Mouse (Mus musculus) hindbrain, embryonic 15.5 days (tissue): Measurements from ENCODE around the gene Ccdc43. TPM values are rescaled to one million over a fixed set of nuclear protein-coding genes. Genes with fewer than 3 reads are reported as not detected.
A peak's percentile ranks its signal among the peaks of the same experiment; 100 is the strongest.

ENCODE experiments used
- ATAC-seq: fragments of 200-750 bp; cut with Nextera tagmentation; 2 replicates; pipeline ENCODE4 v1.8.0; 2017; ENCODE audit warnings: low read depth, moderate number of reproducible peaks, moderate TSS enrichment; ENCODE audit not compliant: low FRiP score
- H3K27ac ChIP-seq: fragments of 300-500 bp; sonication (generic); replicated peaks from 2 replicates; pipeline ENCODE4 v1.5.1; 2015; ENCODE audit warnings: mild to moderate bottlenecking, inconsistent platforms
- H3K27me3 ChIP-seq: fragments of 300-500 bp; sonication (generic); 2 replicates; pipeline ENCODE4 v1.6.1; 2015; ENCODE audit warnings: control low read depth, inconsistent platforms
- H3K36me3 ChIP-seq: fragments of 300-500 bp; sonication (generic); 2 replicates; pipeline ENCODE4 v1.6.1; 2015; ENCODE audit warnings: control low read depth, inconsistent platforms
- H3K4me1 ChIP-seq: fragments of 300-500 bp; sonication (generic); replicated peaks from 2 replicates; pipeline ENCODE4 v1.6.1; 2015; ENCODE audit warnings: control low read depth, inconsistent platforms
- H3K4me2 ChIP-seq: fragments of 300-500 bp; sonication (generic); 2 replicates; pipeline ENCODE4 v1.6.1; 2015; ENCODE audit warnings: moderate library complexity, mild to moderate bottlenecking, inconsistent platforms
- H3K4me3 ChIP-seq: fragments of 300-500 bp; sonication (generic); 2 replicates; pipeline ENCODE4 v1.5.1; 2015; ENCODE audit warnings: mild to moderate bottlenecking, inconsistent platforms
- H3K9ac ChIP-seq: fragments of 300-500 bp; sonication (generic); 2 replicates; pipeline ENCODE4 v1.6.1; 2015; ENCODE audit warnings: inconsistent platforms
- H3K9me3 ChIP-seq: fragments of 300-500 bp; sonication (generic); 2 replicates; pipeline ENCODE4 v1.6.1; 2016; ENCODE audit warnings: control low read depth, inconsistent platforms
- WGBS: fragments of 180-500 bp; shearing (Covaris S2); methylation state at CpG from one replicate; pipeline ENCODE4 v1.1.7; 2015; 5-methylcytosine and 5-hydroxymethylcytosine counted together
- polyA plus RNA-seq: library from polyadenylated mRNA; unstranded; fragments of >200 nt; fragmentation: Nextera tagmentation; extraction: Ambion mirVana; gene quantifications from 2 replicates; pipeline ENCODE4 v1.2.1, GENCODE M21; 2015

Gene Ccdc43
- polyA plus RNA-seq: 34.2 and 35.5 TPM in 2 replicates

- H3K27ac ChIP-seq: peak within 1 kb of the TSS; percentile 82
- ATAC-seq: peak; percentile 98
- 0% methylated on average over 49 of the region's 49 CpGs for WGBS
- H3K27me3 ChIP-seq: no peaks in the 10 kb centered on the region
- H3K36me3 ChIP-seq: peaks cover 11% of the 10 kb centered on the region
- peak within 1 kb of the TSS; percentile 60 for H3K4me3 ChIP-seq
- H3K9ac ChIP-seq: peak within 1 kb of the TSS; percentile 58
- peak within 1 kb of the TSS; percentile 78 for H3K4me2 ChIP-seq
- H3K9me3 ChIP-seq: no peaks in the 10 kb centered on the region
- H3K4me1 ChIP-seq: peaks cover 21% of the 10 kb centered on the region
These were observed at the start of gene Ccdc43 for GRCm38 (mm10) chr11:102697338-102698017. Gene Ccdc43 (minus strand): TSS chr11:102697782.

DNA sequence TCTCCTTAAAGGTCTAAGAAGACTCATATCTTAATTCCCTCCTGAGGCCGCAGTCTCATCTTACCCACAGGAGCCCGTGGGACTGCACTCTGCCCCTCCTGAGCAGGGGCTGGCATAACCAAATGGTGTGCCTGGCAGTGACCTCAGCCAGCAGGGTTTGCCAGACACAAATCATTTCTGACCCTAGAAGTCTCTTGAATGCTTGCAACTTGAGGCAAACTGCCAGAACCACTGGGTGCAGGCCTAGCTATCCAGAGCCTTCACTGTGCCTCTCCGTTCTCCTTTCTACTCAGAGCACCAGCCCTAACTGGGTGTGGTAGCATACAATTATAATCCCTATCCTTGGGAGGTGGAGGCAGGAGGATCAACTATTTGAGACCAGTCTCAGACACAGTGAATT, 47.2 kb upstream of the Ccdc43 start:
- ATAC-seq: no peak
- Histone ChIP-seq H3K9me3 (no peaks in the 10 kb centered on the region), H3K27ac (no peak overlapping the region), H3K4me2 (no peak overlapping the region), H3K9ac (no peak overlapping the region), H3K4me1 (peaks cover 23% of the 10 kb centered on the region), H3K4me3 (no peak overlapping the region), H3K27me3 (no peaks in the 10 kb centered on the region), H3K36me3 (no peaks in the 10 kb centered on the region)
- 84% methylated on average over 3 of the region's 3 CpGs for WGBS

DNA sequence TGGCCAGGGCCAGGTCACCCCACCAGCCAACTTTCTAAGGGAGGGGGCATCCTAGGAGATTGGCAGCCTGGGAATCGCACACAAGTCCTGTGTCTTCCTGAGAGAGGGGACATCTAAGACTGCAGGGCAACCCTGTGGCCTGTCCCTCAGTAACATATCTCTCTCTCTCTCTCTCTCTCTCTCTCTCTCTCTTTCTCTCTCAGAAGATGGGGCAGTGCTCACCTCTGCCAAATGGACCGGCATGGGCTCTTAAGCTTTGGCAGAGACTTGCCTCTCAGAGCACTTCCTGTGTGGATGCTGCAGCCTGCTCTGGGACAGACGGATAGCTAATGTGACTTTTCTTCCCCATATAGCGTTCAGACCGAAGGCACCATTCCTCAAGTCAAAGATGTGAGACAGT, 45.3 kb upstream of the Ccdc43 start:
- H3K9me3 ChIP-seq: no peaks in the 10 kb centered on the region
- no peak overlapping the region for H3K4me2 ChIP-seq
- H3K9ac ChIP-seq: no peak overlapping the region
- no peak overlapping the region for H3K4me3 ChIP-seq
- no peaks in the 10 kb centered on the region for H3K36me3 ChIP-seq
- H3K27me3 ChIP-seq: no peaks in the 10 kb centered on the region
- H3K4me1 ChIP-seq: peaks cover 34% of the 10 kb centered on the region
- ATAC-seq: no peak
- no peak overlapping the region for H3K27ac ChIP-seq
- 76% methylated on average over 5 of the region's 5 CpGs for WGBS

GRCm38 (mm10) chr11:102742066-102742465, 44.5 kb upstream of the Ccdc43 start:
- Histone ChIP-seq H3K27me3 (no peaks in the 10 kb centered on the region), H3K4me3 (no peak overlapping the region), H3K36me3 (no peaks in the 10 kb centered on the region), H3K4me2 (no peak overlapping the region), H3K4me1 (peaks cover 34% of the 10 kb centered on the region), H3K9ac (no peak overlapping the region), H3K27ac (no peak overlapping the region), H3K9me3 (no peaks in the 10 kb centered on the region)
- WGBS: 33% methylated on average over 7 of the region's 7 CpGs
- no peak for ATAC-seq

DNA sequence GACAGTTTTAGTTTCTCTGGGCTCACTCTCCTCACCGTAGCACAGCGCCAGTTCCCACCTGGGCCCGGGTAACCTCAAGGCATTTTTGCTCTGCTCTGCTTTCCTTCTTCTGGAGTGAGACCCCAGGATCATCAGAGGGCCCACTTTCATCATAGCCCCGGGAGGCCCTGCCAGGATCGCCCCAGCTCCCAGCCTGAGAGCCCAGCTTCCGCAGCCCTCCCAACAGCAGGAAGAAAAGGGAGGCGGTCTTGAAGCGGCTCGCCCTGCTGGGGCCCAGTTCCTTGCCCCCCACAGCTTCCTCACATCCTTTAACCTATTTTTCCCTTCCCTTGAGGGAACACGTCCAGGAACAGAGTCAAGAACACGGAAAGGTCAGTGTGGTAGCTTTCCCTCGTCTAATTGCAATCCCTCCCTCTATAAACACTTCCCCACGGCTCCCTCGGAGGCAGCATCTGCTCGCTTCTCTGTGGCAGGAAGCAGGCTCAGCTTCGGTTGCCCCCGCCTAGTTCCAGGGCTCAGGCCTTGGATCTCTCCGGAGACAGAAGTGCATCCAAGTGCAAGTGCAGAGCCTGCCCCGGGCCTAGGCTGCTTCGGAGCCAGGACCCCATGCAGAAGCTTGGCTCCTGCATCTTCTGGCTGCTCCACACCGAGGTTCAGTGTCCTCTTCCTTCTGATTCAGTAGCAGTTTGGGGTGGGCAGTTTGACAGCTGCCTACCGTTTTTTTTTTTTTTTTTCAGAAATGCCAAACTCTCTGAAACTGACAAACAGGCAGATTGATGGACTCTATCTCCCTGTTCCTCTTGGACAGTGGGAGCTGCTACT, 43.8 kb upstream of the Ccdc43 start:
- H3K27me3 ChIP-seq: no peaks in the 10 kb centered on the region
- H3K36me3 ChIP-seq: no peaks in the 10 kb centered on the region
- H3K4me1 ChIP-seq: peaks cover 34% of the 10 kb centered on the region
- peak overlapping the region; percentile 45; the same call in 1 of the 2 replicates for H3K27ac ChIP-seq
- H3K4me2 ChIP-seq: peak overlapping the region; percentile 11; the same call in 1 of the 2 replicates
- no peaks in the 10 kb centered on the region for H3K9me3 ChIP-seq
- peak overlapping the region; percentile 15; the same call in 1 of the 2 replicates for H3K9ac ChIP-seq
- no peak for ATAC-seq
- H3K4me3 ChIP-seq: no peak overlapping the region
- WGBS: 12% methylated on average over 22 of the region's 22 CpGs

DNA sequence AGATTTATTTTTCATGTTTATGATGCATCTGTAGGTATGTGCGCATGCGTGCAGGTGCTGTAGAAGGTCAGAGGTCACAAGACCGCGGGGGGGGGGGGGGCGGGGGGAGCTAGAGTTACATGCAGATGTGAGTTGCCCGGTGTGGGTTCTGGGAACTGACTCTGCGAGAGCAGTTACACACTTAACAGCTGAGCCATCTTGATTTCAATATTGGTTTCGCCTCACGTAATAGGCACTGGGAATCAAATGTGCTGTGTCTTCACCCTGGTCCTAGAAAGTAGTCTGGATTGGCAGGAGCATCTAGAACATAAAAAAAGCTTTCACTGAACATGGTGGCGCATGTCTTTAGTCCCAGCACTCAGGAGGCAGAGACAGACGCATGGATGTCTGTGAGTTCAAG, 43.1 kb upstream of the Ccdc43 start:
- H3K27ac ChIP-seq: no peak overlapping the region
- no peak overlapping the region for H3K4me3 ChIP-seq
- no peak for ATAC-seq
- H3K4me1 ChIP-seq: peaks cover 34% of the 10 kb centered on the region
- 46% methylated on average over 11 of the region's 11 CpGs for WGBS
- H3K27me3 ChIP-seq: no peaks in the 10 kb centered on the region
- no peak overlapping the region for H3K4me2 ChIP-seq
- H3K9ac ChIP-seq: no peak overlapping the region
- no peaks in the 10 kb centered on the region for H3K36me3 ChIP-seq
- H3K9me3 ChIP-seq: no peaks in the 10 kb centered on the region

GRCm38 (mm10) chr11:102739278-102739966, 41.8 kb upstream of the Ccdc43 start:
- Histone ChIP-seq H3K27ac (peak overlapping the region; percentile 82), H3K27me3 (no peaks in the 10 kb centered on the region), H3K9ac (peak overlapping the region; percentile 8), H3K36me3 (no peaks in the 10 kb centered on the region), H3K4me3 (peak overlapping the region; percentile 32), H3K9me3 (no peaks in the 10 kb centered on the region), H3K4me2 (peak overlapping the region; percentile 68), H3K4me1 (peaks cover 34% of the 10 kb centered on the region)
- 4% methylated on average over 20 of the region's 20 CpGs for WGBS
- peak; percentile 88 for ATAC-seq

DNA sequence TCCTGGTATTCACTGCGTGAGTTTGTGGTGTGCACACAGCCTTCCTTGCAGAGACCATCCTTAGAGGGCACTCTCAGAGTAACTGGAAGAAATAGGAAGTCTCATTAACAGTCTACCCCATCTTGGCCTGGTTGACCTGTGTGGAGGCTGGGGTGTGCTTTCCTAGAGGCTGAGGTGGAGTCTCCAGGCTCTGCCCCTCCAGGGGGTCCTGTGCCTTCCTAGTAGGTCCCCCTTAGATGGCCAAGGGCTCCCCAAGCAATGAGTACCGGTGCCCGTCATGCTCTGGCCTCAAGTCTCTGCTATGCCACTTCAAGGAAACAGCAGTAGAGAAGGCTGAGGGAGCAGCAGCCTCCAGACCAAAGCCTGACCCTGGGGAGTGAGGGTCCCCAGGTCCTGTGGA, 40.5 kb upstream of the Ccdc43 start:
- Histone ChIP-seq H3K27me3 (no peaks in the 10 kb centered on the region), H3K4me2 (no peak overlapping the region)
- WGBS: 87% methylated on average over 3 of the region's 3 CpGs

DNA sequence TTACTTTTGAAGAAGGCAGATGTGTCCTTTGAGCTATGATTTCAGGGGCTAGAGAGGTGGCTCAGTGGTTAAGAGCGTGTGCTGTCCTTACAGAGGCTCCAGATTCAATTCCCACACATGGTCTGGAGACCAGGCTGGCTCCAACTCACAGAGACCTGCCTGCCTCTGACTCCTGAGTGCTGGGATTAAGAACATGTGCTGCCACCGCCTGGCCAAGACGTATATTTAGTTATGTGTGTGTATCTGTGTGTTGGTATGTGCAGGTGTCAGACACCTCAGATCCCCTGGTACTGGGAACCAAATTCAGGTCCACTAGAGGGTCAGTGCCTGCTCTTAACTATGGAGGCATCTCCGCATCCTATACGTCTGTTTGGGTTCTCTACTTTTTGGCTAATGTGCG, 37.4 kb upstream of the Ccdc43 start:
- no peaks in the 10 kb centered on the region for H3K36me3 ChIP-seq
- no peak overlapping the region for H3K4me3 ChIP-seq
- 92% methylated on average over 6 of the region's 6 CpGs for WGBS
- H3K27me3 ChIP-seq: no peaks in the 10 kb centered on the region
- no peak overlapping the region for H3K27ac ChIP-seq
- no peak for ATAC-seq
- H3K4me1 ChIP-seq: peaks cover 13% of the 10 kb centered on the region
- no peak overlapping the region for H3K9ac ChIP-seq
- no peak overlapping the region for H3K4me2 ChIP-seq
- H3K9me3 ChIP-seq: no peaks in the 10 kb centered on the region

More for the DNA sequence above, 40.5 kb upstream of the Ccdc43 start:
- no peak overlapping the region for H3K4me3 ChIP-seq
- H3K36me3 ChIP-seq: no peaks in the 10 kb centered on the region
- no peaks in the 10 kb centered on the region for H3K9me3 ChIP-seq
- no peak overlapping the region for H3K9ac ChIP-seq
- no peak overlapping the region for H3K27ac ChIP-seq
- H3K4me1 ChIP-seq: peaks cover 34% of the 10 kb centered on the region
- ATAC-seq: no peak

DNA sequence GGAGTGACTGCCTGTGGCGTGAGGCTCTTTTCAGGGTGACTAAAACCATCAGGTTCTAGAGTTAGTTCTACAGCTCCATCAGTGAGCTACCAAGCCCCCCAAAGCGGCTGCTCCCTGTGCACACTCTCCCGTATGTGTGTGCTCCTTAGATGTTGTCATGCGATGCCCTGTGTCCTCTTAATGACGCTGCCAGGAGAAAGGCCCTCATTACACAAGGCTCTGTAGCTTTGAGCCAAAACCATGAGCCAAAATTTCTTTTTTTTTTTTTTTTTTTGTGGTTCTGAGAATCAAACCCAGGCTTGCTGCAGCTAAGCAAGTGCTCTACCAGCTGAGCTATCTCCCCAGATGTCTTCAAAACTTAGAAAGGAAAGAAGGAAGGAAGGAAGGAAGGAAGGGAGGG, 35.6 kb upstream of the Ccdc43 start:
- whole genome bisulfite sequencing: 74% methylated on average over 5 of the region's 5 CpGs
- H3K4me3 ChIP-seq: no peak overlapping the region
- H3K9me3 ChIP-seq: no peaks in the 10 kb centered on the region
- no peak for ATAC-seq
- no peaks in the 10 kb centered on the region for H3K27me3 ChIP-seq
- no peaks in the 10 kb centered on the region for H3K4me1 ChIP-seq
- no peak overlapping the region for H3K27ac ChIP-seq
- H3K36me3 ChIP-seq: no peaks in the 10 kb centered on the region
- no peak overlapping the region for H3K9ac ChIP-seq
- no peak overlapping the region for H3K4me2 ChIP-seq

DNA sequence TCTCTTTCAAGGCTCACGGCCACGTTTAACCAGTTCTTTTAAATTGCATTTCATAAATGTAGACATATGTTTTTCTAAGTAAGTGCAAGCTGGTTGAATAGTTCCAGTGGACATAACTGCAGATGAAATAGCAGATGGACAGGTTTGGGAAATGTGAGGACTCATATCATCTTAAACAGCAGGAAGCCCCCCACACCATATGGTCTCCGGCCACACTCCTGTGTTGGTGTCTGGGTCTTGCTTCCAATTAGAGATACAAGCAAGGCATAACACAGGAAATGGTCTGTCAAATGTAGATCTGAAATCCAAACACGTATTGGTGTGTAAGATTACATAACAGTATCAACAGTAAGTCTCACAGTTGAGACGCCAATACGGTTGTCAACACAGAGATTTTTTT, 33.8 kb upstream of the Ccdc43 start:
- WGBS: 91% methylated on average over 6 of the region's 6 CpGs
- Histone ChIP-seq H3K27ac (no peak overlapping the region), H3K9me3 (no peaks in the 10 kb centered on the region), H3K27me3 (no peaks in the 10 kb centered on the region), H3K4me2 (no peak overlapping the region), H3K4me3 (no peak overlapping the region), H3K4me1 (no peaks in the 10 kb centered on the region), H3K36me3 (no peaks in the 10 kb centered on the region), H3K9ac (no peak overlapping the region)
- ATAC-seq: no peak

DNA sequence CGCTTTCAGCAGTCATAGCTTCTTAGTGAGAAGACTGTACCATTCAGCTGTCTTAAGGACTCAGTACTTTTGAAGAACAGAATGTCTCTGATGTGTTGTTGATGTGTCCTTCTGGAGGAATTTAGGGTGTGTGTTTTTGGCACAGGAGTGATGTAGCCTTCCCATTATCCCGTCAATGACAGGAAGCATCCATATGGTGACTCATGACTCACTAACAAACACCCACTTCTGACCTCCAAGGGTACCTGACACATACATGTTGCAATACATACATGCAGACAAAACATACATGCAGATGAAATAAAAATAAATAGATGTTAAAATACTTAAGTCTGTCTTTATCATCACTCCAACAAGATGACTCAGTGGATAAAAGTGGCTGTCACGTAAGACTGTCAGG, 32.3 kb upstream of the Ccdc43 start:
- Histone ChIP-seq H3K4me1 (no peaks in the 10 kb centered on the region), H3K9me3 (no peaks in the 10 kb centered on the region), H3K27me3 (no peaks in the 10 kb centered on the region), H3K4me2 (no peak overlapping the region), H3K4me3 (no peak overlapping the region), H3K36me3 (no peaks in the 10 kb centered on the region), H3K27ac (no peak overlapping the region), H3K9ac (no peak overlapping the region)
- no peak for ATAC-seq
- WGBS: 93% methylated on average over 3 of the region's 3 CpGs
